Mouse (Mus musculus) CH12.LX (cell line): ENCODE data around the gene Aatk. TPM values are rescaled to one million over a fixed set of nuclear protein-coding genes. Genes with fewer than 3 reads are reported as not detected.

Experiments used
- DNase-seq: peaks from one replicate; pipeline ENCODE4 v3.0.0-alpha.2; 2013; ENCODE audit errors: extremely low read depth
- H3K27ac ChIP-seq: 2 replicates; pipeline ENCODE4 v1.5.1; 2012; ENCODE audit warnings: low read depth, mild to moderate bottlenecking, control low read depth, moderate library complexity; ENCODE audit not compliant: insufficient read depth
- H3K27me3 ChIP-seq: replicated peaks from 2 replicates; pipeline ENCODE3; 2012; ENCODE audit warnings: inconsistent platforms
- H3K36me3 ChIP-seq, 2 experiments: replicated peaks in 1 of 2; 2 replicates each; pipeline versions ENCODE3 to v1.6.1; 2012; ENCODE audit warnings: inconsistent platforms in 1 of 2, low read length in 1 of 2, mild to moderate bottlenecking in 1 of 2, mixed read lengths in 1 of 2, moderate library complexity in 1 of 2; ENCODE audit not compliant: control insufficient read depth in 1 of 2, insufficient read depth in 1 of 2
- H3K4me1 ChIP-seq, 2 experiments: 2 replicates each; pipeline ENCODE4 v1.6.1; 2012; ENCODE audit warnings: inconsistent platforms in 1 of 2, moderate library complexity in 1 of 2; ENCODE audit not compliant: insufficient read depth in 2 of 2, control insufficient read depth in 1 of 2
- H3K4me2 ChIP-seq: 2 replicates; pipeline ENCODE4 v1.6.1; 2012; ENCODE audit warnings: low read depth, mild to moderate bottlenecking, control low read depth; ENCODE audit not compliant: poor library complexity, insufficient read depth, severe bottlenecking
- H3K4me3 ChIP-seq, 3 experiments: fragments of 150-350 bp in 1 of 3; sonication (generic) in 1 of 3; replicated peaks in 1 of 3; 2 replicates each; pipeline versions ENCODE3 to v1.5.1; 2011 to 2012; ENCODE audit warnings: low read depth in 2 of 3, low read length in 2 of 3, mild to moderate bottlenecking in 2 of 3, moderate library complexity in 2 of 3, control low read depth in 1 of 3, improper control_type of control experiment in 1 of 3, inconsistent platforms in 1 of 3, mixed read lengths in 1 of 3; ENCODE audit not compliant: poor library complexity in 1 of 3
- H3K79me2 ChIP-seq: replicated peaks from 2 replicates; pipeline ENCODE4 v1.6.1; 2012; ENCODE audit warnings: mild to moderate bottlenecking, moderate library complexity; ENCODE audit not compliant: control insufficient read depth, poor library complexity, insufficient read depth, severe bottlenecking; ENCODE audit errors: extremely low read depth
- H3K9ac ChIP-seq: 2 replicates; pipeline ENCODE4 v1.6.1; 2012; ENCODE audit warnings: low read depth, mild to moderate bottlenecking, control low read depth, moderate library complexity; ENCODE audit not compliant: insufficient read depth
- H3K9me3 ChIP-seq: replicated peaks from 2 replicates; pipeline ENCODE3; 2012; ENCODE audit warnings: low read length, inconsistent platforms, mixed read lengths
- CHD2 ChIP-seq: IDR thresholded peaks from 2 replicates; pipeline ENCODE4 v1.6.1; 2011; ENCODE audit warnings: low read length, improper control_type of control experiment
- E2F4 ChIP-seq: IDR thresholded peaks from 2 replicates; pipeline ENCODE4 v1.6.1; 2011; ENCODE audit warnings: low read depth, low read length, improper control_type of control experiment; ENCODE audit not compliant: insufficient replicate concordance
- EP300 ChIP-seq: IDR thresholded peaks from 2 replicates; pipeline ENCODE4 v1.6.1; 2011; ENCODE audit warnings: low read length, improper control_type of control experiment
- HCFC1 ChIP-seq: IDR thresholded peaks from 2 replicates; pipeline ENCODE4 v1.6.1; 2012; ENCODE audit warnings: low read depth, mild to moderate bottlenecking, inconsistent platforms, low read length, improper control_type of control experiment
- IRF4 ChIP-seq: IDR thresholded peaks from 2 replicates; pipeline ENCODE4 v1.6.1; 2014; ENCODE audit warnings: low read depth, mild to moderate bottlenecking, inconsistent platforms, low read length, improper control_type of control experiment
- MAFK ChIP-seq: IDR thresholded peaks from 2 replicates; pipeline ENCODE4 v1.6.1; 2011; ENCODE audit warnings: low read length, improper control_type of control experiment; ENCODE audit not compliant: insufficient replicate concordance
- MAX ChIP-seq: IDR thresholded peaks from 2 replicates; pipeline ENCODE4 v1.6.1; 2011; ENCODE audit warnings: low read length, improper control_type of control experiment
- MEF2A ChIP-seq: IDR thresholded peaks from 2 replicates; pipeline ENCODE4 v1.6.1; 2014; ENCODE audit warnings: low read depth, mild to moderate bottlenecking, inconsistent platforms, low read length, improper control_type of control experiment, borderline replicate concordance
- MXI1 ChIP-seq: IDR thresholded peaks from 2 replicates; pipeline ENCODE4 v1.6.1; 2011; ENCODE audit warnings: mild to moderate bottlenecking, low read depth, low read length, improper control_type of control experiment
- NELFE ChIP-seq: IDR thresholded peaks from 2 replicates; pipeline ENCODE4 v1.6.1; 2011; ENCODE audit warnings: low read depth, low read length, improper control_type of control experiment
- POLR2A ChIP-seq: IDR thresholded peaks from 2 replicates; pipeline ENCODE4 v1.6.1; 2011; ENCODE audit warnings: low read depth, mild to moderate bottlenecking, improper control_type of control experiment, low read length
- SIN3A ChIP-seq: IDR thresholded peaks from 2 replicates; pipeline ENCODE4 v1.6.1; 2012; ENCODE audit warnings: low read length, improper control_type of control experiment, inconsistent platforms
- TBP ChIP-seq: conservative IDR thresholded peaks from 2 replicates; pipeline ENCODE4 v1.6.1; 2011; ENCODE audit warnings: low read depth, low read length, improper control_type of control experiment
- TCF12 ChIP-seq: IDR thresholded peaks from 2 replicates; pipeline ENCODE4 v1.6.1; 2014; ENCODE audit warnings: low read depth, mild to moderate bottlenecking, inconsistent platforms, low read length, improper control_type of control experiment
- UBTF ChIP-seq: IDR thresholded peaks from 2 replicates; pipeline ENCODE4 v1.6.1; 2012; ENCODE audit warnings: low read depth, mild to moderate bottlenecking, inconsistent platforms, low read length, improper control_type of control experiment, moderate library complexity
- USF1 ChIP-seq: IDR thresholded peaks from 2 replicates; pipeline ENCODE4 v1.6.1; 2014; ENCODE audit warnings: low read depth, mild to moderate bottlenecking, inconsistent platforms, low read length, improper control_type of control experiment
- USF2 ChIP-seq: conservative IDR thresholded peaks from 2 replicates; pipeline ENCODE4 v1.6.1; 2011; ENCODE audit warnings: low read depth, low read length, improper control_type of control experiment
- ZC3H11A ChIP-seq: IDR thresholded peaks from 2 replicates; pipeline ENCODE4 v1.6.1; 2012; ENCODE audit warnings: low read depth, mild to moderate bottlenecking, inconsistent platforms, low read length, improper control_type of control experiment
- ZKSCAN1 ChIP-seq: IDR thresholded peaks from 2 replicates; pipeline ENCODE4 v1.6.1; 2012; ENCODE audit warnings: low read depth, inconsistent platforms, low read length, improper control_type of control experiment, borderline replicate concordance
- ZMIZ1 ChIP-seq: IDR thresholded peaks from 2 replicates; pipeline ENCODE4 v1.6.1; 2012; ENCODE audit warnings: low read depth, mild to moderate bottlenecking, inconsistent platforms, low read length, improper control_type of control experiment
- dilution Hi-C: fragments of 300-500 bp; cut with MboI; formaldehyde crosslinking; loops from 2 replicates; pipeline ENCODE4 v1.14.3; 2020; ENCODE audit warnings: low sequenced_read_pairs; ENCODE audit not compliant: extremely low pct_unique_long_range_greater_than_20kb, extremely low pct_ligation_motif_present
- in situ Hi-C: fragments of 300-500 bp; cut with MboI; formaldehyde crosslinking; loops from 3 replicates; pipeline ENCODE4 v1.14.3; 2019; ENCODE audit warnings: low sequenced_read_pairs, low pct_ligation_motif_present, low pct_unique_long_range_greater_than_20kb, mixed read lengths
- polyA plus RNA-seq: library from polyadenylated mRNA; unstranded; fragments of >175 nt; gene quantifications from 2 replicates; pipeline ENCODE4 v1.2.1, GENCODE M21; 2012; ENCODE audit warnings: low read depth; ENCODE audit not compliant: insufficient read length
- total RNA-seq, 2 experiments: library from RNA; depleted of rRNA; stranded (reverse); fragments of 300-350 nt in 1 of 2; fragments of >200 nt in 1 of 2; gene quantifications; 2 replicates each; pipeline ENCODE4 v1.2.3; 2012 to 2014

Gene Aatk
- total and polyA plus RNA-seq, 3 experiments = 0.08 to 0.21 (median 0.19) TPM

DNA sequence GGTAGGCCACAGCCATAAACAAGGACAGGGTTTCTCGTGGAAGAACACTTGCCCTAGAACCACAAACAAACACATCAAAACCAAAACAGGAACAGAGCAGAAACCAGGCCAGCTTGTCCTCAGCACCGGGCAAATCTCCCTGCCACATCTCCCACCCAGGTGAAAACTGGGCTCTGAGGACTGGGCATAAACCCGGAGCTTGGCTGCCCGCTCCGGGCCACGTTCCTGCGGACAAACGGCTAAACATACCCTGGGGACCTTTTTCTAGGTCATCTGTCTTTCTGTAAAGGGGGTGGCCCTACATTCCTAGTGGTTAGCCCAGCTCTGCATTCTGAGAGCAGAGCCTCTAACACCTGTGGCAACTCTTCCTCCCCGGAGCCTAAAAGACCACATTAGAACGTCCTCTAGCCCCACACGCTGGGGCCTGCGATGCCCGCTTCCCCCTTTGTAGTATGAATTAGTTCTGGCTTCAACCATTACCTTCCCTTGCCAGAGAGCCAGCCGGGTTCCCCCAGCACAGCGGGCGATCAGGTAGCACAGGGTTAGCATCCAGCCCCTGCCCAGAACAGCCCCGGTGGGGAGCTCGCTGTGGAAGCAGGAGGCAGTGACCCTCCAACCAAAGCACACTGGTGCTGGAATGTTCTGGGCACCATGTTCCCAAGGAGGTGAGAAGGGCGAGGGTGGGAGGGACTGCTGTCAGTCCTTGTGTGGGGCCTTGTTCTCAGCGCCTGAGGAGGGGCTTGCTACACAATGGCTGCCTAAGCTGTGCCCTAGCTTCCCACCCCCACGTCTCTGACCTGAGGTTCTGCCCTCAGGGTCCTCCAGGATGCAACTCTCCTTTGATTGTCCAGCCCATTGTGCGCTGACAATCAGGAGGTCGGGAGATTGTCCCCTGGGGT is 27.2 kb downstream of the Aatk start:
- no peaks in the 10 kb centered on the region for H3K9me3 ChIP-seq
- no peak overlapping the region for H3K27ac ChIP-seq
- no peak overlapping the region for H3K4me3 ChIP-seq
- TF ChIP-seq TCF12 (peak; percentile 78), CHD2 (no peak), UBTF (peak; percentile 75; the same call in 1 of the 2 replicates), EP300 (peak; percentile 46; the same call in 1 of the 2 replicates), IRF4 (peak; percentile 45; the same call in 1 of the 2 replicates), TBP (0 out of 2 replicates have a peak, but pooled peaks have one; percentile 59)
- H3K4me1 ChIP-seq = peaks cover 17 to 37% of the 10 kb centered on the region in 2 experiments
- 0 out of 2 replicates have a peak overlapping the region, but pooled peaks have one; percentile 2 for H3K4me2 ChIP-seq
- in situ Hi-C loops = no loop called here
- dilution Hi-C loops = no loop called here
- peak; percentile 65 for DNase-seq
- no peaks in the 10 kb centered on the region for H3K36me3 ChIP-seq
- H3K79me2 ChIP-seq = no peaks in the 10 kb centered on the region
- peaks cover 62% of the 10 kb centered on the region for H3K27me3 ChIP-seq
- H3K9ac ChIP-seq = no peak overlapping the region

DNA sequence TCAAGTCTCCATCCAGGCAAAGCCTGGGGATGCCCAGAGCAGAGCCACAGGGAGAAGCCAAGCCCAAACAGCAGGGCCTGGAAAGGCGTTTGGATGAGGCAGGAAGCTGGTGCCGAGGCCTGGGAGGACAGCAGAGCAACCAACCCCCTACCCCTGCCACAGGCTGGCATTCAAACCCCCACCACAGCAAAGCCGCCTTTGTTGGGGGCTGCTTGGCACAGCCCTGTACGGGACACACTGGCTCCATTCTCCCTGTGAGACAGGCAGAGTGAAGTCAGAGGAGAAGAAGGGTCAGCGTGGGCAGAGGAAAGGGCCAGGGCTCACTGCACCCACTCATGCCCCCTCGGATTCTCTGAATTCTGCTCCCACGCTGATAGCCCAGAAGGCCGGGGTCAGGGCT is 30.0 kb downstream of the Aatk start:
- in situ Hi-C loops (no loop called here), dilution Hi-C loops (no loop called here)
- Histone ChIP-seq H3K27ac (no peak overlapping the region), H3K4me1 (peaks cover 25 to 45% of the 10 kb centered on the region in 2 experiments), H3K36me3 (no peaks in the 10 kb centered on the region), H3K4me2 (no peak overlapping the region), H3K79me2 (no peaks in the 10 kb centered on the region), H3K27me3 (peaks cover 57% of the 10 kb centered on the region), H3K4me3 (no peak overlapping the region), H3K9me3 (no peaks in the 10 kb centered on the region), H3K9ac (no peak overlapping the region)
- TF ChIP-seq MEF2A (no peak), USF2 (no peak), ZC3H11A (no peak), MAX (no peak), E2F4 (no peak), MXI1 (no peak), NELFE (no peak), ZKSCAN1 (no peak), USF1 (no peak), MAFK (no peak), SIN3A (no peak), IRF4 (no peak), ZMIZ1 (no peak), HCFC1 (no peak), POLR2A (no peak)
- no peak for DNase-seq
